Mouse (Mus musculus) ES-E14 (cell line): ENCODE data around the gene Cux2. TPM values are rescaled to one million over a fixed set of nuclear protein-coding genes. Genes with fewer than 3 reads are reported as not detected.

Experiments
- DNase-seq: peaks from one replicate; pipeline ENCODE4 v3.0.0-alpha.2; 2013; ENCODE audit warnings: low read depth, low spot score
- H3K27ac ChIP-seq: 2 replicates; pipeline ENCODE4 v1.5.1; 2012; ENCODE audit warnings: low read depth, mild to moderate bottlenecking, low read length, moderate library complexity, mixed read lengths; ENCODE audit not compliant: poor library complexity, insufficient read depth, severe bottlenecking
- H3K36me3 ChIP-seq: 2 replicates; pipeline ENCODE4 v1.6.1; 2012; ENCODE audit warnings: mild to moderate bottlenecking, low read length, moderate library complexity, mixed read lengths; ENCODE audit not compliant: control insufficient read depth, poor library complexity, insufficient read depth, severe bottlenecking
- H3K4me1 ChIP-seq, 2 experiments: fragments of 150-350 bp in 1 of 2; sonication (generic) in 1 of 2; 2 replicates each; pipeline ENCODE4 v1.6.1; 2012; ENCODE audit warnings: low read length in 2 of 2, mild to moderate bottlenecking in 1 of 2, mixed read lengths in 1 of 2; ENCODE audit not compliant: control insufficient read depth in 2 of 2, insufficient read depth in 2 of 2, poor library complexity in 1 of 2
- H3K4me3 ChIP-seq, 2 experiments: fragments of 150-350 bp in 1 of 2; sonication (generic) in 1 of 2; 2 replicates each; pipeline ENCODE4 v1.5.1; 2012; ENCODE audit warnings: low read length in 2 of 2, low read depth in 1 of 2, mild to moderate bottlenecking in 1 of 2, mixed read lengths in 1 of 2; ENCODE audit not compliant: insufficient read depth in 1 of 2, poor library complexity in 1 of 2, severe bottlenecking in 1 of 2
- H3K9ac ChIP-seq: 2 replicates; pipeline ENCODE4 v1.6.1; 2012; ENCODE audit warnings: low read depth, mild to moderate bottlenecking, low read length, mixed read lengths; ENCODE audit not compliant: poor library complexity, insufficient read depth, severe bottlenecking
- H3K9me3 ChIP-seq: fragments of 150-350 bp; sonication (generic); 2 replicates; pipeline ENCODE4 v1.6.1; 2012; ENCODE audit warnings: low read depth, mild to moderate bottlenecking, low read length; ENCODE audit not compliant: control insufficient read depth, insufficient read depth
- CHD2 ChIP-seq: IDR thresholded peaks from 2 replicates; pipeline ENCODE4 v1.6.1; 2014; ENCODE audit warnings: mild to moderate bottlenecking, low read depth, low read length, inconsistent platforms
- HCFC1 ChIP-seq: IDR thresholded peaks from 2 replicates; pipeline ENCODE4 v1.6.1; 2012; ENCODE audit warnings: low read length, inconsistent platforms, borderline replicate concordance; ENCODE audit not compliant: insufficient read depth
- MAFK ChIP-seq: IDR thresholded peaks from 2 replicates; pipeline ENCODE4 v1.6.1; 2014; ENCODE audit warnings: mild to moderate bottlenecking, low read depth, low read length, inconsistent platforms; ENCODE audit not compliant: insufficient read depth
- ZC3H11A ChIP-seq: IDR thresholded peaks from 2 replicates; pipeline ENCODE4 v1.6.1; 2012; ENCODE audit warnings: low read depth, mild to moderate bottlenecking, inconsistent platforms, low read length, borderline replicate concordance
- ZNF384 ChIP-seq: IDR thresholded peaks from 2 replicates; pipeline ENCODE4 v1.6.1; 2012; ENCODE audit warnings: low read depth, low read length, inconsistent platforms
- in situ Hi-C, 2 experiments: fragments of 600-800 bp; cut with MboI; formaldehyde crosslinking; loops; one replicate each; pipeline ENCODE4 v1.15.1; 2025; ENCODE audit warnings: low sequenced_read_pairs in 2 of 2, inconsistent platforms in 1 of 2; ENCODE audit not compliant: unreplicated experiment in 2 of 2
- total RNA-seq: library from RNA; depleted of rRNA; stranded (reverse); fragments of 300-350 nt; gene quantifications from 2 replicates; pipeline ENCODE4 v1.2.3, GENCODE M21; 2012; rRNA removed

Cux2 gene
- total RNA-seq, 1 experiment: 1.8 TPM

DNA sequence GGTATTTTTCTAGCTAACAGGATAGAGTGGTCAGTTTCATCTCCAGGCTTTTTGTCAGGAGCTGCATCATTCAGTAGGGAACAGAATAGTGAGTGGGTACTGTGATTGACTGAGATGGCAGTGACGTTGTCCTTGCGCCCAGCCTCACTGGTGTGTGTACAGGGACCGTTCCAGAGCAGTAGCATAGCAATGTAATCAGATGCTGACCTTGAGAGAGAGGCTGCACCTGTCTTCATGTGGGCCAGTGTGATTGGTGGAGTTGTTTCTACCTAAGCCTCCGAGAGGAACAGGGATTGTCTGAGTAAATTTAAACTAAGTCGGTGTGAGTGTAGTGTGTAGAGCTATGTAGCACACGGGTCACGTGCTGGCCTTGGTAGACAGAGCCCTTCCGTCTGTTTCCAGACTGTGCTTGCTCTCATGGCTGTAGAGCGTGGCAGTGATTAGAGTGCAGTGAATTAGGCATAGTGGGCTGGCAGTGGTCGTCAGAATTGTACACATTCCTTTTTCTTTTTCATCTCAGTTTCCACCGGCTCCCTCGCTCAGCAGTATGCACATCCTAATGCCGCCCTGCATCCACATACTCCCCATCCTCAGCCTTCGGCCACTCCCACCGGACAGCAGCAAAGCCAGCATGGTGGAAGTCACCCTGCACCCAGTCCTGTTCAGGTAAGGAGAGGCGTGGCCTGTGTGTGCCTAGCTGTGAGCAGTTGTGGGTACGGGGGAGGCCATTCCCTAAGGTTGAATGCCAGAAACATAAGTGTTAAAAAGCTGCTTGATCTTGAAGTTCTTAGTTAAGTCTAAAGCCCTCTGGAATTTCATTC lies 239.4 kb downstream of the Cux2 start:
- H3K9me3 ChIP-seq: no peaks in the 10 kb centered on the region
- H3K9ac ChIP-seq: no peak overlapping the region
- TF ChIP-seq MAFK (no peak), ZNF384 (no peak), ZC3H11A (no peak), CHD2 (no peak), HCFC1 (no peak)
- no peak overlapping the region for H3K4me3 ChIP-seq
- H3K27ac ChIP-seq: no peak overlapping the region
- peaks cover 0 to 16% of the 10 kb centered on the region in 2 experiments; a peak in 2 of 4 replicates for H3K4me1 ChIP-seq
- H3K36me3 ChIP-seq: peaks cover 48% of the 10 kb centered on the region
- DNase-seq: no peak
- in situ Hi-C loops: no loop called here

- in situ Hi-C loops: no loop called here
- no peaks in the 10 kb centered on the region for H3K9me3 ChIP-seq
- no peak overlapping the region for H3K4me3 ChIP-seq
- DNase-seq: no peak
- H3K4me1 ChIP-seq: peaks cover 0 to 16% of the 10 kb centered on the region in 2 experiments; a peak in 2 of 4 replicates
- H3K27ac ChIP-seq: no peak overlapping the region
- H3K9ac ChIP-seq: no peak overlapping the region
- peaks cover 47% of the 10 kb centered on the region for H3K36me3 ChIP-seq
- TF ChIP-seq CHD2 (no peak), HCFC1 (no peak)
These were observed 240.2 kb downstream of the Cux2 start for GRCm38 (mm10) chr5:121809667-121810224.

GRCm38 (mm10) chr5:121808202-121808601 lies 241.7 kb downstream of the Cux2 start:
- Histone ChIP-seq H3K4me1 (peaks cover 0 to 10% of the 10 kb centered on the region in 2 experiments; a peak in 2 of 4 replicates), H3K9me3 (no peaks in the 10 kb centered on the region), H3K27ac (no peak overlapping the region), H3K36me3 (peaks cover 45% of the 10 kb centered on the region), H3K9ac (no peak overlapping the region), H3K4me3 (no peak overlapping the region)
- in situ Hi-C loops: no loop called here
- TF ChIP-seq CHD2 (no peak), MAFK (no peak), HCFC1 (no peak), ZNF384 (no peak), ZC3H11A (no peak)
- no peak for DNase-seq

DNA sequence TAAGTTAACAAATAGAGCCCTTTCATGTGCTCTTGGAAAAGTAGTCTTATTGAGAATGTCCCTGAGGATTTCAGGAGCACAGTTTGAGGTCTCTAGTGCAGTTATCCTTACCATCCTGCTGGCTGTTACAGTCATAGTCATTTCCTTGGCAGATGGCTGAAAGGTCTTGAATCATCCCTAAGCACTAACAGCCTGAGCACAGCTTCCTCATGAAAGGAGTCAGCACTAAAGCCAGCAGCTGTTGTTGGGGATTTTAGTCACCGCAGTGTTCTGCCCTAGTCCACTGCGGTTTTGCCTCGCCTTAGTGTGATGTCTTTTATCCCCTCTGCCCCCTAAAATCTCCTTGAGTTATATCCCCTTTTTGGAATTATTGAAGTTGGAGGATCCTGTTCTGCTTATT lies 242.7 kb downstream of the Cux2 start:
- Histone ChIP-seq H3K36me3 (peaks cover 42% of the 10 kb centered on the region), H3K27ac (no peak overlapping the region), H3K9me3 (no peaks in the 10 kb centered on the region), H3K4me1 (peaks cover 0 to 6% of the 10 kb centered on the region in 2 experiments; a peak in 1 of 4 replicates), H3K4me3 (no peak overlapping the region), H3K9ac (no peak overlapping the region)
- no peak for DNase-seq
- no peak for TF ChIP-seq CHD2
- no peak for TF ChIP-seq HCFC1
- TF ChIP-seq ZNF384: no peak
- no peak for TF ChIP-seq MAFK
- no peak for TF ChIP-seq ZC3H11A
- in situ Hi-C loops: no loop called here

Other genes starting within 250 kb of the Cux2 start
- 9.1 and 10.5 TPM in 2 replicates for gene Sh2b3, start 212.5 kb downstream of the Cux2 start, total RNA-seq
- 13.4 and 13.6 TPM in 2 replicates for gene Pheta1, start 201.1 kb downstream of the Cux2 start, total RNA-seq
- 0.89 TPM in 1 of 2 replicates, not detected in the other for gene Myl2, start 50.8 kb upstream of the Cux2 start, total RNA-seq
- 1.7 and 2.2 TPM in 2 replicates for gene Ccdc63, start 90.7 kb upstream of the Cux2 start, total RNA-seq
- 245 and 265 TPM in 2 replicates for gene Ppp1cc, start 108.2 kb upstream of the Cux2 start, total RNA-seq
- gene Hvcn1, start 156.7 kb upstream of the Cux2 start, total RNA-seq: 35.7 and 39.3 TPM in 2 replicates
- 15.4 and 23.7 TPM in 2 replicates for gene Tctn1, start 214.4 kb upstream of the Cux2 start, total RNA-seq
- 21.1 and 21.2 TPM in 2 replicates for gene Pptc7, start 234.3 kb upstream of the Cux2 start, total RNA-seq